Mouse (Mus musculus): ENCODE data around the gene Trp53bp2.

GRCm38 (mm10) chr1:182501815-182502405 lies 92.9 kb downstream of the Trp53bp2 start:
- TF ChIP-seq EP300 (IDR thresholded peaks at IDR 0.05; ENCODE audit: insufficient read depth, low read depth, low read length) (no peak), CTCF (IDR thresholded peaks at IDR 0.05; ENCODE audit: low read depth, low read length) (no peak), POLR2A (IDR thresholded peaks at IDR 0.05; ENCODE audit: insufficient read depth, low read length) (no peak)
